Comparison of ENCODE assay signal across 15 mouse cellular contexts in genomic region chr1:75407056-75407455, GRCm38 (mm10). TPM values are rescaled to one million over a fixed set of nuclear protein-coding genes. Genes with fewer than 3 reads are reported as not detected.
"Had no signal": no experiment of that assay in that cellular context is flagged by ENCODE, and none has a peak within 500 bp of the region (broad histone marks: within the 10 kb centered on the region; RNA-seq: fewer than 3 reads in every experiment).

No protein-coding gene starts in this region.

- H3K9ac ChIP-seq: limb, embryonic 15.5 days; liver, embryonic 12.5 days; lung, embryonic 14.5 days; neural tube, embryonic 15.5 days had no signal

- H3K27ac ChIP-seq: left cerebral cortex, adult 2 months; limb, embryonic 15.5 days; liver, embryonic 12.5 days; midbrain, embryonic 10.5 days; neural tube, embryonic 15.5 days; stomach, postnatal 0 days had no signal

- H3K4me1 ChIP-seq: limb, embryonic 15.5 days; liver, embryonic 12.5 days; neural tube, embryonic 15.5 days had no signal

- H3K4me2 ChIP-seq: limb, embryonic 15.5 days; liver, embryonic 12.5 days; lung, embryonic 14.5 days; neural tube, embryonic 15.5 days had no signal

- H3K9me3 ChIP-seq: limb, embryonic 15.5 days; liver, embryonic 12.5 days; midbrain, embryonic 10.5 days; neural tube, embryonic 15.5 days had no signal

- ATAC-seq: liver, embryonic 12.5 days had no signal

- H3K27me3 ChIP-seq: limb, embryonic 15.5 days; neural tube, embryonic 15.5 days had no signal

- H3K4me3 ChIP-seq: left cerebral cortex, adult 2 months; limb, embryonic 15.5 days; liver, embryonic 12.5 days; midbrain, embryonic 10.5 days; myocyte; neural tube, embryonic 15.5 days had no signal

- DNase-seq: lung, embryonic 14.5 days; lung, postnatal 10 days; lung, postnatal 4 days; midbrain, embryonic 14.5 days; right cerebral cortex, adult 18-20 months; right cerebral cortex, postnatal 25 days; thymus, postnatal 4 days had no signal

RNA-seq across cellular contexts. Expression of gene Asic4, which starts 43.2 kb away (rescaled TPM):
- total RNA-seq: megakaryocyte, adult 5-6 weeks had no signal

RNA-seq across cellular contexts. Expression of gene Des, which starts 46.9 kb away (rescaled TPM):
- total RNA-seq: megakaryocyte, adult 5-6 weeks had no signal
